Mouse (Mus musculus) layer of hippocampus, adult 9-11 months (tissue): ENCODE data around the gene St6galnac5.

Experiments
- DNase-seq: peaks from one replicate; pipeline ENCODE4 v3.0.0; 2022

St6galnac5 gene

DNA sequence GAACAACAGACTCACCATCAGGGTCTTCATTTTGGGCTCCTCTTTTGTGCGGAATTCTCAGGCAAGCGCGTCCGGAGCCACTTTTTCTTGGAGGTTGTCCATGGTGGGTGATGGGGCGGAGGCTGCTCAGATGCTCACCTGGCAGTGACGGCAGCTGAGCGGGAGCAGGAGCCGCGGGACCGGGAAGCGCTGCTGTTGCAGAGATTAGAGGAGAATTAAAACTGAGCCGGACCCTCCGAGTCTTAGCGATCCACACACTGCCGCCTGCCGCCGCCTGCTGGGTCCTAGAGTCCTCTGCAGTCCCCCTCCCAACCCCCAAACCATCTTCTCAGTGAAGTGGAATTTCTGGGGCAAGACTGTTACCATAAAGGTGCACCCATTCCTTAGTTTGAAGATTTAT, at the start of gene St6galnac5:
St6galnac5 (minus strand) TSS at position 259 of the 400 bp plus-strand sequence.
- DNase-seq = peak; percentile 64

DNA sequence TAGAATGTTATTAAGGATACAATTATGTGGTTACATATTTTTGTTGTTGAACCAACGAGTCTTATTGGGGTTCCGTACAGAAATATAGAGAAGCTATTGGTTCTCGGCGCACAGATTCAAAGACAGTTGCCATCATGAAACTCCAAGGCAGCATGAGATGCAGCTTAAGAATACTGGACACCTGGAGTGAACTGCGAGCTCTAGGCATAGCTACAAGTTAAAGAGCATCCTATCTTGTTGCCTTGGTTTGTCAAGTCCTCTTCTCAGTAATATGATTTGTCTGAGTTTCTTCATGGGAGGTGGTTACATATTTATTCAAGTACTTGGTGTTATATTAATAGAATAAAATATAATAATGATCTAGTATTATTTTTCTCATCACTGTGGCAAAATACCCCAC, 48.7 kb upstream of the St6galnac5 start:
- DNase-seq = no peak

DNA sequence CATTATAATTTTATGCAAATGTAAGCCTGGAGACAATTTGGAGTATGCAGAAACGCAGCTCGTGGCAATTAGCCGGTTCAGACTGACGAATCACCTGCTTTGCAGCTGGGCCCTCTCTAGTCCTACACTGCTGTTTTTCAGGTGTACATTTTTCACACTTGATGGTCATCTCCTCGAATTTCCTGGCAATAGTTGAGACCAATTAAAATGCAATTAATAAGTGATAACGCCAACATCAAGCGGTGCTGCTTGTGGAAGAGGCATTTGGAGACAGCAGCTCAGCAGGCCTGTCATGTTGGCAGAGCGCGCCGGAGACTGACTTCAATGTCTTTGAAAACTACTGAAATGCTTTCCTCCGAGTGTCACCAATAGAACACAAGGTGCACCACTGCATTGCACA, 42.0 kb upstream of the St6galnac5 start:
- no peak for DNase-seq

DNA sequence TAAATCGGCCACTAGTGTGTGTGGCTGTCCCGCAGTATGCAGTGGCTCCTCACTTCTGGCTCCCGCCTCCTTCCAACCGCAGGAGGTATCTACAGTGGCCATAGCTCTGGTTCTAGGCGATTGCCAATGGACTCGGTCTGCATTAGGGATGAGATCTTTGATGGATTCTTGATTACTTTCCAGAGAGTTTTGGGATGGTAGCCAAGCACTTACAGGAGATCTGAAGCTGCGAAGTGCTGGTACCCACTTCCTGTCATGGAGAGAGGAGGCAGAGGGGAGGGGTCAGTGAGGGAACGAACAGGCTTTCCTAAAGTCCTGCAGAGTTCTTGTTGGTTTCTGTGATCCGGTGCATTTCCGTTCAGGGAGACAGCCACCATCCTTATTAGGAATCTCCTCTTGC, 36.0 kb upstream of the St6galnac5 start:
- no peak for DNase-seq

DNA sequence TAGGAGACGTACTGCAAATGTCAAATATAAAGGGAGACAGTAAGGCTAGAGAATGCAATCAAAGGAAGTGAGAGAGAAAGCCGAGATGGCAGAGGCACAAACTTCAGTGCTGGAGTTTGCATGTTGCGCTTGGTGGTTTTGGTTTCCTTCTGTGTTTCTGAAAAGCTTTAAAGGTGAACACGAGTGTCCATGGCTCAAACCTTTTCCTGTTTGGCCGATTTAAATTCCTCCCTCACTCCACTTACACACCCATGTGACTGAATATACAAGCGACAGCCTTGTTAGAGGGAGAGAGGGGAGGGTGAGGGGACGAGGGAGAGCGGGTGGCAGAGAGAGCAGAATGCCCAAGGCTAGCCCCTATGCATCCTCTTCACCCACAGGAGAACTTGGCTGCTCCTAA, 34.3 kb upstream of the St6galnac5 start:
- no peak for DNase-seq

DNA sequence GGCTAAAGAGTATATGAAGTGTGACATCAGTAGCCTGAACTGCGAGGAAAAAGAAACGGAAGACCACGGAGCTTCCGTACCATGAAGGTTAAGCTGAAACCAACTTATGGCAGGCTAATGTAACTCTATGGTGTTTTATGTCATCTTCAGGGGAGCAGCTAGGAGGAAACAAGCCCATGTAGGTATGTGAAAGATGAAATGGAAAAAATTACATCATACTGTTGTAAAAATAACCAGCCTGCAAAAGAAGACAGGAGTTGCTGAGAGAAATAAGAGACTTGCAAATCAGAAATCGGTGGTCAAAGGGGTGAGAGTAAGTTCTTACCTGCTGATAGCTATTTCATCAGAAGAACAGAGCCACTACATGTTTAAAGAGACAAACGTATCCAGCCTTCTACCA, 24.8 kb upstream of the St6galnac5 start:
- no peak for DNase-seq

DNA sequence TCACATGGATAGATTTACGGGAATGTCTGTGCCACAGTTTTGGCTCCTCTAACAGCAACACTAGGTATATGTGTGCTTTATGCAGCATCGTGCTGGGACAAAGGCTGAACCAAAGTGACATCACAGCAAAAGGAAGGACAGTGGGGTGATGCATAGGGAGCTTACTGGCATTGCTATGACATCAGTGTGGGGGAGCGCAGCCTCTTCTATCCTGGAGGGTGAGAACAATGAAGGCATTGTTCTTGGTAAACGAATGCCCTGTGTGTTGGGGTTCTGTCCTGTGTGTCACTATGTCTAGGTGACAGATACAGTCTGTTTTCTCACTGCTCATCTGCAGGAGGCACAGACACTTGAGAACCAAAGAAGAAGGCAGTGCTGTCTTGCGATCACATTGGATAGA, 16.9 kb upstream of the St6galnac5 start:
- peak; percentile 64 for DNase-seq

DNA sequence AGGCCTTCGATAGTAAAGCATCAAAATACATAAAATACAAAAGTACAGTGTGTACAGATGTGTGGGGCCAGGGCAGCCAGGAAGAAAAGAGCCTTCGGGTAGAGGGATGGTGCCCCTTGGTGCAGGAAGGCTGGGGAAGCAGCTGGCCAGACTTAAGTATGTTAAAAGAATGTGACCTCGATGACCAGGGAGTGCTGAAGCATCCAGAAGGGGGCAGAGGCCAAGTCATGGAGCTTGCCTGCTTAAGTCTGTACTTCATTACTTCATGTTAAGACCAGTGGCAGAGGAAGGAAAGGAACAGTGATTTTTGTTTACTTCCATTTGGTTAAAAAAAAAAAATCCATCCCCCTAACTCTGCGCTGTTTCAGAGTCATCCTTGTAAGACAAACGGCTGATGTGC, 16.1 kb upstream of the St6galnac5 start:
- no peak for DNase-seq

DNA sequence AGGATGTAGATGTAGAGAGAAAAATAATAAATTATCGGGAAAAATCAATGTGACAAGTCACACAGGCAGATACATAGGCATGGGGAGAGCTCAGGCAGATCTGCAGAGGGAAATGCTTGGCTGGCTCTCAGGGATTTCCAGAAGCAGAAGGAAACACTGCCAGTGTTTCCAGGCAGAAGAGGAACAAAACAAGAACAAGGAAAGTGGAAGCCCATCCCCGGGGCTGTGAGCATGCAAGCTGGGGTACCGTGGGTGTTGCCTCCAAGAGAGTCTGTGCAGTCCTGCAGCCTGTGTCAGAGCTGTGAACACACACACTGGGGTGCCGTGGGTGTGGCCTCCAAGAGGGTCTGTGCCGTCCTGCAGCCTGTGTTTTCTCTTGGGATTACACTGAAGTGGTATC, 11.6 kb upstream of the St6galnac5 start:
- DNase-seq = peak; percentile 78

DNA sequence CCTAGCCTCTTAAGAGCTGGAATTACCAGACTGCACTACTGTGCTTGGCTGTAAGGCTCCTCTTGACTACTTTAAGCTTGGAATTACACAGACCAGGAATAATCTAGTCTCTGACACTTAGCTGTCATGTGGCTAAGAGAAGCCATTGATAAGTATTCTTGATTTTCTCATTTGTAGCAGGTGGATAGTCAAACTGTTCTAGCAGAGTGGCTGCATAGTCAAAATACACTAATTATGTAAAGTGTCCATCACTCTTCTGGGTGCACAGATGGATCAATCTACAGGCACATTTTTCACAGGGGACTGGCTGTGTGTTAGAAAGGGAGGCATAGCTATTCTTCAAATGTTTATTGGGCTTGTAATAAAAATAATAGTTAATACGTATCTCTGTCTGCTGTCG, 8.7 kb upstream of the St6galnac5 start:
- peak; percentile 40 for DNase-seq

DNA sequence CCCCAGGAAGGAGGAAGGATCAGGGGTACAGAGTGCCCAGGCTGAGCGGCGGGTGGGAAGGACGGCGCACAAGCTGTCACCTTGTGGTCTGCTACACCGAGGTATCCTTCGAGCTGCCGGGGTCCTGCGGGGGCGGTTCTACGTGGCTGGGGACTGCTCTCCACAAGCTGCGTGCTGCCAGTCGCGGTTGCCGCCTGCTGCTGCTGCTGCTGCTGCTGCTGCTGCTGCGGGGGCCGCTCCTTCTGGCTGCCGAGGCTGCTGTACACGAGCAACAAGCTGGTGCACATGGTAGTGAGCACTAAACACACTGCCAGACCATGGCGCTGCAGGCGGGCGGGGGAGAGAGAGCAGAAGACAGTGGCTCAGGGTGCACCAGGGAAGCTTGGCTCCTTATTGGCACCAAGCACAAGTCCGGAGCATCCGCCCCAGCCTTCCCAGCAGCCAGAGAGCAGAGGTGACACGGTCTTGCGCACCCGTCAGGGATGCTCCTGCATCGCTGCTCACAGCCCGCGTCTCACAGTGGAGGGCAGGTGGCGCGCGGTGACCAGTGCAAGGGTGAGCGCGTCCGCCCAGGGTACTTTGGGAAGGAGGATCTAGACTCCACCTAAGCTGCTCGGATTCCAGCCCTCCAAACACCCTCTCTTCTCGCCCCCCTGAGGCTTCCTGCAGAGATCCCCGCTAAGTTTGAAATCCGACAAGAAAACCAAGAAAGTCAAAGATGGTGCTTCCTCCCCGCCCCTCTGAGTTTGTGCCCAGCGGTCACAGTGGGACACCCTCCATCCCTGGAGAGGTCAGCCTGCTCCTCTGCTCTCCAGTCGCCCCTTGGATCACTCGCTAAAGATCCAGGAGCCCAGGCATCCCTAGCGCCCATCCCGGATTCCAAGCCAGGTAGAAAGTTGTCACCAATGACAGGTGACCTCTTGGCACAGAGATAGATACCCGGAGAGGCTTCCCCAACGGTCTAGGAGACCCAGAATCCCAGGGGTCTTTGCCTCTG, 770 bp downstream of the St6galnac5 start:
- peak; percentile 75 for DNase-seq

DNA sequence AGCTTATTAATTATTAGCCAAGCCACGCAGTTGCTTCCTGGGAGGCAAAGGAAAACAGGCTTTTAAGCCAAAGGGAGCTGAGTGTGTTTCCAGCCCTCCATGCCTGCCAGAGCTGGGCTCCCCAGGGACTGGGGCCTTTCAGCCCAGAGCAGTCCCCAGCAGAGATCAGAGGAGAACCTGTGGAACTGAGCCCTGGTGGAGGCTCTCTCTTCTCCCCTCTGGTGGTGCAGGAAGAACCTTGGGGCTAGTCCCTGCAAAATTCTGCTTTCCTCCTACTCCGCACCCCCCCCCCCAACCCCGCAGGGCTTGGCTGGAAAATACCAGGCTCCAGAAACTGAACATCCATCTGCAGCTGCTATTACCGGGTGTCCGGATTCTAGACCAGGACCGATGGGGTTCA, 1.6 kb downstream of the St6galnac5 start:
- DNase-seq = no peak

DNA sequence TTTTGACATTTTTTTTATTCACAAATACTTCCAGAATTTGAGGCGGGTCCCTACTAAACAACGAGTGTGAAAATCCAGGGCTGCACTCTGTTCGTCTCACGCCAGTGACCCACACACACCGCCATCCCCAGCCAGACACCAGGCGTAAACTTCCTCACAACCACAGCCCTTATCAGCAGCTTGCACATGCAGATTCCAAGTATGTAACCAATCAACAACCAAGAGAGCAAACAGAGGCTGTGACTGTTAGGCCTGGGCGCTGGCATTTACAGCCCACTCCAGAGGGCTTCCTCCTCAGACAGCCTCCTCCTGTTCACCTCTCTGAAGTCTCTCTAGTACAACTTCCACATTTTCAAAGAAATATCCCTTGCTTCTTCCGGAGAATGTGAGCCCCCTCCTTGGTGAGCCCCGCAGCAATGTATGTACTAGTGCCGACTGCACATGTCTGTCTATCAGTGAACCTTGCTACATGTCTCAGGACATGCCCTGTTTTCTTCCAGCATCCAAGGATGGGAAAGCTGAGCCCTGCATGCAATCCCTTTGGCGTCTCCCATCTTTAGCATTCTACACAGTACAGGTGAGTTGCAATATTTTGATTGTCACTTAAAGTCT, 2.5 kb downstream of the St6galnac5 start:
- DNase-seq = no peak

DNA sequence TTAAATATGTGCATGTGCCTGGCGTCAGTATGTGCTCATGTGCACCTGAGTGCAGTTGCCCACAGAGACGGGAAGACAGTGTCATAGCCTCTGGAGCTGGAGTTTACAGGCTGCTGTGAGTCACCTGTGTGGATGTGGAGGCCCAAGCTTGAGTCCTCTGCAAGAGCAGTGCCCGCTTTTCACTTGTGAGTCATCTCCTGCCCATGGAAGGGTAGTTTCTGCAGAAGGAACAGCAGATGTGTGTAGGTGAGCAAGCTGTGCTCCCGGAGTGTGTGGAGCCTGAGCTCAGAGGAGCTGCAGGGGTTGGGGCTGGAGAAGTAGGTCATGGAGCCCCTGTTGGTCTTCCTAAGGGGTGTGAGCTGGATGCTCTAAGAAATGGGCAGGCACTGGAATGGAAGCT, 10.7 kb downstream of the St6galnac5 start:
- peak; percentile 78 for DNase-seq

DNA sequence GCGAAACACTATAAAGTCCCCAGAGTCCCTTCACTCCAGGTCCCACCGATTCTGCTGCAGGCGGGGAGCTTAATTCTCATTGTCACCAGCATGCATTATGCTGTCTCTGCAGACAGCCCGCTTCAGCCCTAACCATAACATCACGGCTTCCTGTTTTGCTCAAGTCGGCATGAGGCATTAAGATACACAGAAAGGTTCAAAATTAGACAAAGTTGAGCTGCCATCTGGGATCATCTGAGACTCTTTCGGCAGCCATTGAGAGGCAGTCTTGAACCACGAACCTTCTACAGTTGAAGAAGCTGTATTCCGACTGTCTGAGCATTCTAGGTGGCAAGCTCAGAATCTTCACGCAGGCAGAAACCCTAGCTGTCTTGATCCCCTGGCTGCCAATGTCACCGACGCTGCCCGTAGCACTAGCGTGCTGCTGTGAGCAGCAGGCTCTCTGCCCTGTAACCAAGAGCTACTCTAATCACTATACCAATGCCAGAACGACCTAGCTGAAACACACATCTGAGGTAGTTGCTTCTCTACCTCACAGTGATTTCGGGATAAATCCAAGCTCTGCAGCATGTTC, 12.2 kb downstream of the St6galnac5 start:
- DNase-seq = no peak

DNA sequence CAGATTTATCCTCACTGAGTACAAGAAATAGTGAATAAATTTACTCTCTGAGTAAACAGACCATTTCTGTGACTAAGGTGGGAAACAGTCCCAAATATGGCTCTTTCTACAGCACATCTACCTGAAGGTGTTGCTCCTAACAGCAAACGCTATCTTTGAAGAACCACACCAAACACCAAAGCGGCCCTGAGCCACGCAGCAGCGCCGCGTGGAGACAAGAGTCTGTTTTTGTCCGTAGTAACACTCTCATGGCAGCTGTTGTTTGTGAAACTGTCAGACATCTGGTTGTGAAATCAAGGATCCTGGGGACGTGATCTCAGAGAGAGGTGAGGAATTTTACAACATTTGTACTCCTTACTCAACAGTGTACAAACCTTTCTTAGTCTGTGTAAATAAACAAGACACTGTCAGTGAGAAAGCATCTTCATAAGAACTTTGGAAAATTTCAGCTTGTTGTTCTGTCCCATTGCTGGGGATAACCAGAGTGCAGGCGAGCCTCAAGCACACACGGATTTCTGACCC, 20.1 kb downstream of the St6galnac5 start:
- no peak for DNase-seq

DNA sequence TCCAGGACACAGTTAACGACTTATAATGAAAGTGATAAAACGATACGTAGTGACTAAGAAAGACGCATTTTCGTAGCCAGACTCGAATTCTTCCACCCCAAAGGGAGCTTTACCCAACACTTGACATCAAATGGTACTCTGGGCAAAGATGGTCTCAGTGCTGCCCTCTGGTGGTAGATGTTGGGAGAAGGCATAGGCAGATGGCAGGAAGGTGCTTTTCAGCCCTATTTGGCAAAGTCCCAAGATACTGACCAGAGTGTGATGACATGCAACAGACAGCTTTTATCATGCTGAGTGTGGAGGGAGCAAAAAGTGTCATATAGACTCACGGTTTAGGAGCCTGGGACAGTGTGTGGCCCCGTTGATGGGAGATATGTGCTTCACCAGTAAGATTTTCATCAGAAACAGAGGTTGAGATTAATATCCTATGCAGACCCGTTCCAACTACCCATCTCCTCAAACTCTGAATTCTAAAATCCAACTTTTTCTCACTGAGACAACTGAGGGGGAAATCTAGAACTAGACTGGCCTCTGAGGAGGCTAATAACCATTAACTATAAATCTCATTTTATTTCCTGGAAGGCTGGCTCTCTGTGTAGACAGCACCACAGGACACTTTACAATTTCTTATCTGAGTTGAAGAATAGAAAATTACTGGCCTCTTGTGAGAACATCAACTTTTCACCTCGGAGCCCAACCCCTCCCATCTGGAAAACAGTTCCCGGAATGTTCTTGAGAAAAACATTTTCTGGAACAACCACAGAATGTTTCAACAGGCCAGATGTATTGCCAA, 23.5 kb downstream of the St6galnac5 start:
- no peak for DNase-seq

DNA sequence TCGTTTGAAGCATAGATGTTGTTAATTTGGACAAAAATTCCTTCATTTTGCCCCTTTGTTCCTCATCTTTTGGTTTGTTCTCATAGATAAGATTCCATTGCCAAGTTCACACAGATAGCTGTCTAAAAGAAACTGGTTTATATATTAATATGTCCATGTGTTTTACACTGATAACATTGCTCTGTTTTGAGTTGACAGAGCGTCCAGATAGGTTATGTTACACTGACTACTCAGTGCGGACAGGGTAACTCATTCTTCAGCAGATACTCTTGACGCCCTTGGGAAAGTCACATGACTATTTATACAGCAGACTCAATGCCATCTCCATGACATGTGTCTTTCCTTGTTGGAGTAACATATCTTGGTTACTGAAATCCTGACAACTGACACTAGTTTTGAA, 25.3 kb downstream of the St6galnac5 start:
- no peak for DNase-seq

DNA sequence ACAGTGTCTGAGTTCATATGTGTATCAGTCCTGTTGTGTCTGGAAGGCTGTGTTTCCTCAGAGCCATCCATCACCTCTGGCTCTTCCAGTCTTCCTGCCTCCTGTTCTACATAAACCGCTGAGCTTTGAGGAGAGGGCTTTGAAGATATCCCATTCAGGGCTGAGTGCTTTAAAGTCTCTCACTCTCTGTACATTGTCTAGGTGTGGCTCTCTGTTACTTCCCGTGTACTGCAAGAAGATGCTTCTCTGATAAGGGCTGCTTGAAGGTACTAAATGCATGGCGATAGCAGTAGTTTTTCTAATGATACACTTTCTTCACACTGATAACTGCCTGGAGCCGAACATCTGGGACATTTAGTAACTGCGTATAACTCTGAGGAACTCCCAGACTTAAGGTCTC, 26.0 kb downstream of the St6galnac5 start:
- no peak for DNase-seq

DNA sequence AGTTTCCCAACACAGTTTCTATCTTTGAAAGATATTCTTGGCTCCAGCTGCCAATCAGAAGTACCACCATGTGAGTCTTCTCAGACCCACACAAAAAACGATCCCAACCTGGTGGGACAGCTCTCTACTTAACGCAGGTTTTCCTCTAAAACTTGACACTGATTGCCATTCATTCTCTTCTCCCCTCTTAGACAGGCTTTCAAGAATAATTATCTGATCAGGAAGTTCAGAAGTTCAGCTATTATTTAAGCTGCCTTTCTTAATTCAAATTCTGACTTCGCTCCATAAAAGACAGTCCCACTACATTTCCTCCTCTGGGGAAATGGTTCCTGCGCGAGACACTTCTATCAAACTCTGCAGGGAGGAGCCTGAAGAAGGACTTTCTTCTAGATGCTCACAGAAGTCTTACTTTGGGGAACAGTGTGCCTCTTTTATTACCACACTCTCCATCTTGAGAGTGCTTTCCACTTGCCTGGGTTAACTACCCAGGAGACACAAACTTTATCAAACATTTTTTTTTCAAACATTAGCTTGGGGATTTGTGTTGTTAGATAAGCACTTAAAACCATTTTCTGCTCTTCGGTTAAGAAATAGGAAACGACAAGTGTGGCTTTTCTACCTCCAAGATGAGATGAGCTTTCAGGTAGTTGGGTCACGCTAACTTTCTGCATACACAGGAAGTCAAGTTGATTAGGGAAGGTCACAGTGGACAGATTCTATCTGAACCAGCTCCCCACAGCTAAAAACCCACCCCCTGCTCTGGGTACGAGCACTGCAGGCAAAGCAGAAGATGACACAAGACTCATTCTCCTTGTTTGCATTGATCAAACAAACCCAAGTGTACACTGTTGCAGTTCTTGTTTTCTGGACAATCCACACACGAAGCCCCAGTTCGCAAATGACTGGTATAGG, 30.2 kb downstream of the St6galnac5 start:
- no peak for DNase-seq

DNA sequence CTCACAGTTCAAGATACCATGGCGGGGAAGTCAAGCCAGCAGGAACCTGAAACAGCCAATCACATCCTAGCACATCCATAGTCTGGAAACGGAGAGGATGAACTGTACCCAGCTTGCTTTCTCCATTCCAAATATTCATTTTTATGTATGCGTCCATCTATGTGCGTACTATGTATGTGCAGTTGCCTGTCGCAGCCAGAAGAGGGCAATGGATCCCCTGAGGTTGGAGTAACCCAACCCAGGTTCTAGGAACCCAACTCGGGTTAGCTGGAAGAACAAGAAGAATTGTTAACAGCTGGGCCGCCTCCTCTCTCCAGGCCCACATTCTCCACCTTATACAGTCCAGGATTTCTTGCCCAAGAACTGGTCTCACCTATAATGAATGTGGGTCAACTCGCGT, 31.1 kb downstream of the St6galnac5 start:
- DNase-seq = no peak

DNA sequence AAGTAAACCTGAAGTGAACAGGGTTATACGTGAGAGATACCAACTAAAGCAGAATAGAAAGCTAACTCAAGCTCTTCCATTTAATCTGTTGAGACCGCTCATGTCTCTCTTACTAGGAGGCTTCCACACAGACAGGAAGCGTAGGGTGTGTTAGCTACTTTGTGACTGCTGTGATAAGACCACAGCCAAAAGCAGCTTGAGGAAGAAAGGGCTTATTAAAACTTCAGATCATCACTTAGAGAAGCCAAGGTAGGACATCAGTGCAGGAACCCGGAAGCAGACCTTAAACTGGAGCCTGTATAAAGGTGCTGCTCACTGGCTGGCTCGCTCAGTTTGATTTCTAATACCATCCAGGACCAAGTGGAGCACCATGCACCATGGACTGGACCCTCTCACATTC, 31.7 kb downstream of the St6galnac5 start:
- DNase-seq = no peak
